Mouse (Mus musculus) forebrain, embryonic 11.5 days (tissue): ENCODE measurements around the gene Mmp14. TPM values are rescaled to one million over a fixed set of nuclear protein-coding genes. Genes with fewer than 3 reads are reported as not detected.

Experiments
- ATAC-seq: fragments of 200-750 bp; cut with Nextera tagmentation; replicated peaks from 2 replicates; pipeline ENCODE4 v1.8.0; 2017; ENCODE audit warnings: moderate TSS enrichment; ENCODE audit not compliant: low FRiP score
- DNase-seq: peaks from one replicate; pipeline ENCODE4 v3.0.0-alpha.2; 2017; ENCODE audit warnings: low spot score
- H3K27ac ChIP-seq: fragments of 300-500 bp; sonication (generic); 2 replicates; pipeline ENCODE4 v1.5.1; 2014; ENCODE audit warnings: low read depth, low read length
- H3K27me3 ChIP-seq: fragments of 300-500 bp; sonication (generic); 2 replicates; pipeline ENCODE4 v1.6.1; 2014; ENCODE audit warnings: mild to moderate bottlenecking, low read length, mixed read lengths; ENCODE audit not compliant: control insufficient read depth, insufficient read depth
- H3K36me3 ChIP-seq: fragments of 300-500 bp; sonication (generic); 2 replicates; pipeline ENCODE4 v1.6.1; 2014; ENCODE audit warnings: mild to moderate bottlenecking, low read length, moderate library complexity, mixed read lengths; ENCODE audit not compliant: control insufficient read depth, insufficient read depth
- H3K4me1 ChIP-seq: fragments of 300-500 bp; sonication (generic); replicated peaks from 2 replicates; pipeline ENCODE4 v1.6.1; 2014; ENCODE audit warnings: low read length, mixed read lengths; ENCODE audit not compliant: control insufficient read depth, insufficient read depth
- H3K4me2 ChIP-seq: fragments of 300-500 bp; sonication (generic); 2 replicates; pipeline ENCODE4 v1.6.1; 2014; ENCODE audit warnings: low read depth, mild to moderate bottlenecking, low read length, moderate library complexity, mixed read lengths; ENCODE audit not compliant: severe bottlenecking
- H3K4me3 ChIP-seq: fragments of 300-500 bp; sonication (generic); 2 replicates; pipeline ENCODE4 v1.5.1; 2014; ENCODE audit warnings: low read depth, low read length
- H3K9ac ChIP-seq: fragments of 300-500 bp; sonication (generic); 2 replicates; pipeline ENCODE4 v1.6.1; 2014; ENCODE audit warnings: low read length
- H3K9me3 ChIP-seq: fragments of 300-500 bp; sonication (generic); 2 replicates; pipeline ENCODE4 v1.6.1; 2016; ENCODE audit warnings: low read length, mixed read lengths; ENCODE audit not compliant: control insufficient read depth
- WGBS: fragments of 180-500 bp; shearing (Covaris S2); extraction: QIAGEN DNeasy Blood & Tissue Kit; methylation state at CpG from one replicate; pipeline ENCODE4 v1.1.7; 2014; 5-methylcytosine and 5-hydroxymethylcytosine counted together
- polyA plus RNA-seq: library from polyadenylated mRNA; unstranded; fragments of >200 nt; fragmentation: Nextera tagmentation; extraction: Ambion mirVana; gene quantifications from 2 replicates; pipeline ENCODE4 v1.2.1, GENCODE M21; 2014

The Mmp14 gene
- polyA plus RNA-seq, 1 experiment from 2014 or later: 70.7 TPM

DNA sequence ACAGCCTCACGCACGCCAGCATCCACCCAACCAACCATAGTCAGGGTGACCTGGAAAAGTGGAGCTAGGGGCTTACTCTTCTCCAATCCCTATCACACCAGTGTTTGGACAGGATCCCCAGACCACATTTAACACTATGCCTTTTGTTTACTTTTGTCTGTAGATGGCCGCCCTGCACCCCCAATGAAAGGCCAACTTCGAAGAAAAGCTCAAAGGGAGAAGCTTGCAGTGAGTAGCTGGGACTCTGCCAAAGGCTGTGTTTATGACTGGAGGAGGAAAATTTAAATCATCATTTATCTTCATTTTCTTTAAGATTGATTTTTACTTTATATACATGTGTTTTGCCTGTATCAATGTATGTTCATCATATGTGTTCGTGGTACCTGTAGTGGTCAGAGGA is 3.0 kb upstream of the Mmp14 start:
- Histone ChIP-seq H3K9ac (no peak overlapping the region), H3K9me3 (no peaks in the 10 kb centered on the region), H3K4me2 (no peak overlapping the region), H3K4me3 (no peak overlapping the region), H3K27ac (no peak overlapping the region), H3K4me1 (peaks cover 20% of the 10 kb centered on the region), H3K36me3 (no peaks in the 10 kb centered on the region), H3K27me3 (no peaks in the 10 kb centered on the region)
- ATAC-seq (no peak), DNase-seq (no peak)
- WGBS: 93% methylated on average over 5 of the region's 5 CpGs

DNA sequence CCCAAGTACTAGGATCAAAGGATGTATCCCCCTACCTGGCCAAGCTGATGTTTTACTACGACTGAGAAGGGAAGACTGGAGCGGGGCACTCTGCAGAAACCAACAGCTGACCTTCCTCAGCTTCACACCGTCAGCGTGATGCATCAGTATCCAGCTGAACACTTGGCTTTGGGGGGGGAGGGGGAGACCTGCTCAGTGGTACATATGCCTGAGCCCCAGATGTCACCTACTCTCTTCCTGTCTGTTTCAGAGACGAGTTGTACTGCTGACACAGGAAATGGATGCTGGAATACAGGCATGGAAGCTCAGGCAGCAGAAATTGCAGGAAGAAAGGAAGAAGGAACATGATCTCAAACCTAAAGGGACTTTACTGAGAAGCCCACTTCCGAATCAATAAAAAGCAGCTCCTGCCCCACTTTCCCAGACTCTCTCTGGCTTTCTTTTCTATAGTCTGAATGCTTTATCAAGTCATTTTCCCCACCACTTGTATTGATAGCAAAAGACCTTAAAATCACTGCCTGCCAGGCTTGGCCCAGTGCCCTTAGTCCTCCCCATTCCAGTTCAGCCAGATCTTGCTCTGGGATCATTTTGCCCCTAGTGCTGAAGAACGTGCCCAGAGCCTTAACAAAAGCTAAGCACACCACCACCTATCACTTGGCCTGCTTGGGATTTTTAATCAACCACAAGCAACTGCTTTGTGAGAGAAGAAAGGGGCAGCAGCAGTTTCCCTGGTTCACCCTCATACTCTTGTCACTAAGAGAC is 1.9 kb upstream of the Mmp14 start:
- WGBS: 75% methylated on average over 7 of the region's 7 CpGs
- no peaks in the 10 kb centered on the region for H3K9me3 ChIP-seq
- ATAC-seq: no peak
- no peaks in the 10 kb centered on the region for H3K36me3 ChIP-seq
- H3K4me2 ChIP-seq: peak overlapping the region; percentile 5; the same call in 1 of the 2 replicates
- no peak overlapping the region for H3K27ac ChIP-seq
- peaks cover 24% of the 10 kb centered on the region for H3K4me1 ChIP-seq
- H3K27me3 ChIP-seq: no peaks in the 10 kb centered on the region
- H3K4me3 ChIP-seq: no peak overlapping the region
- DNase-seq: no peak
- H3K9ac ChIP-seq: peak overlapping the region; percentile 75; the same call in 1 of the 2 replicates

DNA sequence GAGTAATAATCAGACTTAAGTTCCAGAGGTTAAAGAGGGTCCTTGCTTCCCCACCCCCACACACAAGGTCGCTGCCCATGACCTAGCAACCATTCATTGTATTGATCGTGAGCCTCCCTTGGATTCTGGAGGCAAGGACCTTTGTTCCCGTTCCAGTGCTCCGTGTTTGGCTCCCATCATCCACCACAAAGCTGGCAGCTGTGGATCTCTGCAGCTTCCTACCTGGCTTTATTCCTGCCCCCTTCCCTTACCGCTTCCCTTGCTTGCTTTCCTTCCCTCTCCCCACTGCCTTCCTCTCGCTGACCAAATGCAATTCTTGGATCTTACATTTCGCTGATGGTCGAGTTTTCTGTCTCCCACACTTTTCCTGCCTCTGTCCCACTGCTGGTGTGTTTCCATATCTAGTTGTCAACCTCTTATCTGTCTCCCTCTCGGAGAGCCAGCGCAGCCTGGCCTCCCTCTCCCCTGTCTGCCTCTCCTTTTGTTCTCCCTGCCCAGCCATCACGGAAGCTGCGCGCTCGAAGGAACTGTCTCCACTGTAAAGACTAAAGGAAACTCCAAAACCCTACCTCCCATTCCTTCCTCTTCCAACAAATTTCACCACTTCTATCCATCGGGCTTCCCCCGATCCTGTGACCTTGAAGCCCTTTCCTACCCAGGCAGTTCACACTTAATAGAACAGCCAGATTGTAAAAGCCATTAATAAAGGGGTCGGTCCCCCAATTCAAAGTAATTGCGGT is 836 bp upstream of the Mmp14 start:
- 3% methylated on average over 18 of the region's 18 CpGs for WGBS
- Histone ChIP-seq H3K4me2 (peak overlapping the region; percentile 69), H3K27ac (peak overlapping the region; percentile 77), H3K9me3 (no peaks in the 10 kb centered on the region), H3K4me3 (peak overlapping the region; percentile 49), H3K27me3 (no peaks in the 10 kb centered on the region), H3K4me1 (peaks cover 24% of the 10 kb centered on the region), H3K36me3 (no peaks in the 10 kb centered on the region), H3K9ac (peak overlapping the region; percentile 75)
- ATAC-seq: 0 out of 2 replicates have a peak, but pooled peaks have one; percentile 19
- DNase-seq: no peak

DNA sequence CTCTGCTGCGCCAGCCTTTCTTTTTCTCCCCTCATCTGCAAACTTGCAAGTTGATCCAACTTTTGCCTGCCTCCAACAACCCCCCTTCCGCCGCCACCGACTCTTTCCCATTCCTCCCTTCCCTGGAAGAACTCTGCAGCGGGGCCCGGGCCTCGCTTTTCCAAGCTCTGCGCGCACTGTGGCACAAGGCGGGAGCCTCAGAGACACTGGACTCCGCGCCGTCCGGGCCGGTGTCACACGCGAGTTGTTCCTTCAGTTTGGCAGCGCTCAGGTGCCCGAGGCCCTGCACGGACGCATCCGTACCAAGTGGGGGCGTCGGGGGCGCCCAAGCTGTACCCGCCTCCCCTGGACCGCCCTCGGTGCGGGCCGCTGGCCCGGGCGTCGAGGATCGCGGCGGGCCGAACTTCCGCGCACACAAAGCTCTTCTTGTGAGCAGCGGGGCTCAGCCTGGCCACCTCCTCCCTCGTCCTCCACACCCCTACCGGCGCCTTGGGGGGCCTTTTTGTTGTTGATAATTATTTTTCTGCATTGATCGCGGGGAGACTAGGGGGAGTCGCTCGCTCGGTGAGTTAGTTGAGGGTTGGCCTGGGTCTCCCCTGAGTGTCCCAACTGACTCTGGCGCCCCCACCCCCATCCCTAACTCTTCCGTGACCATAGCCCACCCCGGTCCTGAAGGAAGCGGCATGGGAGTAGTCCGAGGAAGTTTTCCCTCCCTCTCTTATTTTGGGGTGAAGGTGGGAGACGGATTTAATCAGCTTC is 845 bp downstream of the Mmp14 start:
- peak overlapping the region; percentile 69 for H3K4me2 ChIP-seq
- H3K4me1 ChIP-seq: peaks cover 24% of the 10 kb centered on the region
- peak overlapping the region; percentile 49 for H3K4me3 ChIP-seq
- H3K27me3 ChIP-seq: no peaks in the 10 kb centered on the region
- H3K36me3 ChIP-seq: no peaks in the 10 kb centered on the region
- 3% methylated on average over 52 of the region's 54 CpGs for WGBS
- H3K9me3 ChIP-seq: no peaks in the 10 kb centered on the region
- peak overlapping the region; percentile 75 for H3K9ac ChIP-seq
- peak; percentile 76 for DNase-seq
- peak overlapping the region; percentile 77 for H3K27ac ChIP-seq
- ATAC-seq: peak; percentile 28

DNA sequence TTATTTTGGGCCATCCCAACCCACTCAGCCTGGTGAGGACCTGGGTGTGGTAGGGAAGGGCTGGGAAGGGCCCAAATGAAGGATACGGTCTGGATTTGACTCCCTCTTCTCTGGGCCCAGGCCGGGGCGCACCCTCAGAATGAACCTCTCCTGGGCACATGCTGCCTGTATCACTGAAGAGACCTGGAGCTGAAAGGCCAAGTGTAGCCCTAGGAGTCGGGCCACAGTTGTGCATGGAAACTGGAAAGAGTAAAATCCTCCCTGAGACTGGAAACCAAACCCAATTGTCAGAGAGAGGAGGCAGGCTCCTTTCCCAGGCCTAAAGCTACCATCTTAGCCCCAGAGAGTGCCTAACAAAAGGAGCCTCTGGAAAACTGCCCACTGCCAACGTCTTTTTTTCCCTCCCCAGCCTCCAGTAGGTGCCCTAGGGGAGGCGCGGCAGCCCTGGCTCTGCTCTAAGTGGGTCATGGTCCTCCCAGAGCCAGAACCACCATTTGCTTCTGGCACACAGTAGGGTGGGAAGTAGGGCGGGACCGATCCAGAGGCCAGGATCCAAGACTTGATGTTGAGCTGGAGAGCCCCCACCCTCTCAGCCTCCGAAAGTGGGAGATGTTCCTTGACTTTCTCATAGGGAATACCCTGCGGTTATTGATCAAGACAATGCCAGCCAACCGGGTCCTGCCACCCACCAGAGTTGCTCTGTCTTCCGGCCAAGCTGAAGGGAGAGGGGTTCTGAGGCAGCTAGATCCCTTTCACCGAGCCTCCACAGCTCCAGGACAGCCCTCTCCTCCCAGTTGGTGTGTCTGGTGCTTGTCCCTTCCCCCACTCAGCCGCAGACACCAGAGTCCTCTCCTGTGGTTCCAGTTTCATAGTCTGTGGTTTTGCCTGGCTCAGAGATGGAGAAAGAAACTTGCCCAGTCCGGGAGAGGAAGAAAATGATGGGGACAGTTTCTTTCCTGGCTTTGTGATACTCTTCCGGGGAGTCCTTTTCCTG is 1.7 kb downstream of the Mmp14 start:
- H3K36me3 ChIP-seq: no peaks in the 10 kb centered on the region
- DNase-seq (no peak), ATAC-seq (no peak)
- H3K9me3 ChIP-seq: no peaks in the 10 kb centered on the region
- H3K4me1 ChIP-seq: peaks cover 24% of the 10 kb centered on the region
- 0 out of 2 replicates have a peak overlapping the region, but pooled peaks have one; percentile 77 for H3K27ac ChIP-seq
- H3K4me3 ChIP-seq: peak overlapping the region; percentile 49
- no peaks in the 10 kb centered on the region for H3K27me3 ChIP-seq
- H3K9ac ChIP-seq: peak overlapping the region; percentile 75
- H3K4me2 ChIP-seq: peak overlapping the region; percentile 69
- WGBS: 52% methylated on average over 17 of the region's 17 CpGs

DNA sequence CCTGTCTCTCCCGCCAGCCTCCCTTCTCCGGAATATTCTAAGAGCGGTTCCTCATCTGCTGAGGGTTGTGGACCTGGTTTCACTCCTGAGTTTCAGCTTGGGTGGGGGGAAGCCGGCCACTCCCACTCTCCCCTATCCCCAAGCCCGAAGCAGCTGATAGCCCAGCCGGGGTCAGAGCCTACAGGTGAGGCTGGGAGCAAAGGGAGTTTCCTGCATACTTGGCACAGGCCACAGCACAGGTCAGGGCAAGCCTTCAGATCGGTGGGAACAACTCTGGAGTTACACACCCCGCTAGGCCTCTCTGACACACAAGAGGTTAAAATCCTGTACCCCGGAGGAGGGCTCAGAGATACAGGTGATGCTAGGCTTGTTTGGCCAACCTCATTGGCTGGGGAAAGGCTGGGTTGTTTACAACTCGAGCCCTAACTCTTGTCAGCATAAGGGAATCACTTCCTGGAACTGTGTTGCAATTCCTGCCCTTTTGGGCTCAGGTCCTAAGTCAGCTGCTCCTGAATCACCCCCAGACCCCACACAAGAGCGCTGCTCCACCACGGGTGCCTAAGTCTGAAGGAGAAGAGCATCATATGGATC is 2.6 kb downstream of the Mmp14 start:
- 70% methylated on average over 12 of the region's 12 CpGs for WGBS
- no peak overlapping the region for H3K27ac ChIP-seq

DNA sequence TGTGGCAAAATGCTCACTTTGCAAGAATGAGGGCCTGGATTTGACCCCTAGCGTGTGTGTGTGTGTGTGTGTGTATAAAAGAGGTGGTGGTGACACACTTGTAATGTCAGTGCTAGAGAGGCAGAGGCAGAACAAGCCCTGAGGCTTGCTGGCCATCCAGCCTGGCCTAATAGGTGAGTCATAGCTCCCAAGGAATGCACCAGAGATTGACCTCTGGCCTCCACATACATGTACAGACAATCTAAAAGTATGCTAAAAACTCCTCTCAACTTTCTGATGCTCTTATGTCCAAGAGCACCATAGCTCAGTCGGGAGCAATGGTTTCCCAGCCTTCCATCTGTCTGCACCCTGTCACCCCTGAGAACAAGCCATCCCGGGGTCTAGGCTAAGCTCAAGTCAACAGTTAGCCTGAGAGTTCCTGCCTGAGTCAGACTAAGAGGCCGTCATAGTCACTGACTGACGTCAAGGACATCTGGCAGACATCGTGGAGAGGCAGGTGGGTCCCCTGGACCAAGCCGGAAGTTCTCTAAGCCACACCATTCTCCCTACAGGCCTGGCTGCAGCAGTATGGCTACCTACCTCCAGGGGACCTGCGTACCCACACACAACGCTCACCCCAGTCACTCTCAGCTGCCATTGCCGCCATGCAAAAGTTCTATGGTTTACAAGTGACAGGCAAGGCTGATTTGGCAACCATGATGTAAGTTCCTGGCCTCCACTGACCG is 3.9 kb downstream of the Mmp14 start:
- H3K4me3 ChIP-seq: no peak overlapping the region
- no peaks in the 10 kb centered on the region for H3K9me3 ChIP-seq
- peaks cover 18% of the 10 kb centered on the region for H3K4me1 ChIP-seq
- H3K36me3 ChIP-seq: no peaks in the 10 kb centered on the region; the same call in 1 of the 2 replicates
- no peak overlapping the region for H3K4me2 ChIP-seq
- ATAC-seq: no peak
- no peak overlapping the region for H3K27ac ChIP-seq
- no peaks in the 10 kb centered on the region for H3K27me3 ChIP-seq
- DNase-seq: no peak
- H3K9ac ChIP-seq: no peak overlapping the region
- WGBS: 92% methylated on average over 11 of the region's 11 CpGs

More for the DNA sequence above, 2.6 kb downstream of the Mmp14 start:
- Histone ChIP-seq H3K9me3 (no peaks in the 10 kb centered on the region), H3K4me1 (peaks cover 24% of the 10 kb centered on the region), H3K4me3 (no peak overlapping the region; the same call in 1 of the 2 replicates), H3K36me3 (no peaks in the 10 kb centered on the region; the same call in 1 of the 2 replicates), H3K4me2 (peak overlapping the region; percentile 69; the same call in 1 of the 2 replicates), H3K9ac (no peak overlapping the region; the same call in 1 of the 2 replicates), H3K27me3 (no peaks in the 10 kb centered on the region)
- ATAC-seq (no peak), DNase-seq (no peak)
